Mouse (Mus musculus) cerebellum, adult 11-12 months (tissue): ENCODE data around the gene Fgfr2.
A peak's percentile ranks its signal among the peaks of the same experiment; 100 is the strongest.

Experiments used
- DNase-seq: peaks from one replicate; pipeline ENCODE4 v3.0.0; 2022

Gene Fgfr2

GRCm38 (mm10) chr7:132599071-132599975 lies 523.8 kb downstream of the Fgfr2 start, which contains the start of gene Nkx1-2:
Gene Nkx1-2 (minus strand): TSS chr7:132599637.
- DNase-seq: no peak

GRCm38 (mm10) chr7:132597251-132598041 lies 525.7 kb downstream of the Fgfr2 start:
- no peak for DNase-seq

GRCm38 (mm10) chr7:132596557-132597250 lies 526.4 kb downstream of the Fgfr2 start:
- DNase-seq: no peak

GRCm38 (mm10) chr7:132595787-132596186 lies 527.4 kb downstream of the Fgfr2 start:
- no peak for DNase-seq

GRCm38 (mm10) chr7:132594325-132594724 lies 528.8 kb downstream of the Fgfr2 start:
- no peak for DNase-seq

- no peak for DNase-seq
Measured at GRCm38 (mm10) chr7:132593762-132594161, 529.4 kb downstream of the Fgfr2 start.

GRCm38 (mm10) chr7:132589610-132590009 lies 533.5 kb downstream of the Fgfr2 start:
- no peak for DNase-seq

- DNase-seq: no peak
Measured at GRCm38 (mm10) chr7:132587167-132587566, 536.0 kb downstream of the Fgfr2 start.

GRCm38 (mm10) chr7:132585695-132586491 lies 537.3 kb downstream of the Fgfr2 start:
- DNase-seq: no peak

GRCm38 (mm10) chr7:132581441-132581840 lies 541.7 kb downstream of the Fgfr2 start:
- no peak for DNase-seq

GRCm38 (mm10) chr7:132580511-132580910 lies 542.6 kb downstream of the Fgfr2 start:
- DNase-seq: no peak

GRCm38 (mm10) chr7:132576891-132577290 lies 546.3 kb downstream of the Fgfr2 start:
- no peak for DNase-seq

- DNase-seq: peak; percentile 95
Measured at GRCm38 (mm10) chr7:132576116-132576650, 547.0 kb downstream of the Fgfr2 start, which contains the start of gene Oat. Gene Oat (minus strand): TSS chr7:132576398.

GRCm38 (mm10) chr7:132575623-132576022 lies 547.5 kb downstream of the Fgfr2 start:
- peak; percentile 84 for DNase-seq

- DNase-seq: peak; percentile 14
Measured at GRCm38 (mm10) chr7:132574646-132575045, 548.5 kb downstream of the Fgfr2 start.

- no peak for DNase-seq
Measured at GRCm38 (mm10) chr7:132573205-132573604, 549.9 kb downstream of the Fgfr2 start.

- DNase-seq: no peak
Measured at GRCm38 (mm10) chr7:132572738-132573137, 550.4 kb downstream of the Fgfr2 start.

- no peak for DNase-seq
Measured at GRCm38 (mm10) chr7:132571481-132571880, 551.7 kb downstream of the Fgfr2 start.

GRCm38 (mm10) chr7:132570071-132570470 lies 553.1 kb downstream of the Fgfr2 start:
- peak; percentile 36 for DNase-seq

GRCm38 (mm10) chr7:132568817-132569216 lies 554.3 kb downstream of the Fgfr2 start:
- no peak for DNase-seq

GRCm38 (mm10) chr7:132565831-132566230 lies 557.3 kb downstream of the Fgfr2 start:
- no peak for DNase-seq
